Mouse (Mus musculus) G1E (cell line): ENCODE measurements at regions not wholly inside any gene's neighbourhood (a gene's known extent, or its start where the extent isn't known, plus 50 kb on each side); places are given as distances from the start of the nearest gene placed in this dataset.

Source experiments
- CTCF ChIP-seq: IDR thresholded peaks from 2 replicates; pipeline ENCODE4 v1.5.1; 2012; ENCODE audit warnings: low read depth, low read length, inconsistent platforms, mixed read lengths
- GATA1 ChIP-seq: IDR thresholded peaks from 2 replicates; pipeline ENCODE4 v1.6.1; 2012; ENCODE audit warnings: borderline replicate concordance, low read length, inconsistent platforms, mixed read lengths
- GATA2 ChIP-seq: IDR thresholded peaks from 2 replicates; pipeline ENCODE4 v1.6.1; 2012; ENCODE audit warnings: low read depth, low read length, inconsistent platforms, borderline replicate concordance
- POLR2AphosphoS5 ChIP-seq: IDR thresholded peaks from 2 replicates; pipeline ENCODE4 v1.6.1; 2012; ENCODE audit warnings: low read depth, low read length, inconsistent platforms; ENCODE audit not compliant: insufficient replicate concordance
- TAL1 ChIP-seq: conservative IDR thresholded peaks from 2 replicates; pipeline ENCODE4 v1.6.1; 2012; ENCODE audit warnings: low read depth, low read length, inconsistent platforms, mixed read lengths

DNA sequence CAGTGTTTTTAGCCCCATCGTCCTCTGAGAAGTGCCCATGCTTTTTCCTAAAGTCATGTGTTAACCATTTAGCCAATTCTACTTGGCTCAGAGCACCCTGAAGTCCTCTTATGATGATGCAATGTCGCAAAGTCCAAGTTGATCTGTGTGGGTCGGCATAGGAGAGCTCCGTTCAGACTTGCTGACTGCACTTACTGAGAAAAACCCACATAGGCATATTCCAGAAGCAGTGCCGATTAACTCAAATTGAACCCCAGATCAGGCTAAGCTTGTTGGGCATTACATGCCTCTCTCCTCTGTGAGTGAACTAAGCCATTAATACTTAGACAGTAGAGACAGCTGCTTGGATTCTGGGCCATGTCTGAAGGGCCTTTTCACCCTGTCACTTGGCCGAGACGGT is 93.3 kb upstream of the Far2 start:
- TF ChIP-seq CTCF (no peak), TAL1 (no peak), GATA1 (no peak), POLR2AphosphoS5 (no peak), GATA2 (no peak)
